Mouse (Mus musculus): Measurements from ENCODE around the gene C130050O18Rik. TPM values are rescaled to one million over a fixed set of nuclear protein-coding genes. Genes with fewer than 3 reads are reported as not detected.

The C130050O18Rik gene
- total and polyA plus RNA-seq, 3 experiments = 0.12 to 0.21 TPM; not detected in 1

DNA sequence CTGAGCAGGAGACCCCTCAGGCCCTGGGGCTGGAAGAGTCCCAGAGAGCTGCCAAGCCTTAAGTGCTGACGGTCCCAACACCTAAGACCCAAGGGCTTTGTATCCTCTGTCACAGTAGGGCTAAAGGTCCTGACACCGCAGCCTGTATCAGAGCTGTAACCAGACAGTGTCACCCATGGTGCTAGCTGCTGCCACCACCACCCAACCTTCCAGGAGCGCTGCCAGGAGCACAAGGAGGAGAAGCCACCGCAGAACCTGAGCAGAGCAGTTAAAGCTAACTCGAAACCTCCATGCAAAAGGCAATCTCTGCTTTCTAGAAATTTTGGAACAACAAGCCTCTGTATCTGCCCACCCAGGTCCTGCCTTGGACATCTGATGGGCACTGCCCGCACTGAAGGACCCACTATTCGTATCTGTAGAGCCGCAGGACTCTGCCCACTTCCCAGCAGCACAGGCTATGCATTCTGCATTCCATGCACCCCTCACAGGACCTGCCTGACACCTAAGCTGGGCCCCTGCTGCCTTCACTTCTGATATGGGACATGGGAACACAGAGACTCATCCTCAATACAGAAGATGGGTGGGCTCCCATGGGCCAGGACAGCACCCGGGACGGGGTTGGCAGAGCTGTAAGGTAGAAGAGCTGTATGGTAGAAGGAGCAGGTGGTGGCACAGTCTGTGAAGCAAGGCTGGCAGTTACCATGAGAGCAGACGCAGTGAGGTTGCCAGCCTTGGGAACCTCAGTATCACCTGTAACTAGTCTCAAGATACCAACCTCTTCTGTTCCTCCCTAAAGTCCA is 36.0 kb downstream of the C130050O18Rik start:
- no peak for DNase-seq (ENCODE audit: low read depth, low spot score)
- Histone ChIP-seq H3K9ac (ENCODE audit: control insufficient read depth, low read depth, low read length, poor library complexity, severe bottlenecking) (no peak overlapping the region), H3K4me1 (ENCODE audit: control insufficient read depth in 1 of 2, insufficient read depth in 2 of 2, low read length in 2 of 2) (no peaks in the 10 kb centered on the region), H3K36me3 (ENCODE audit: control insufficient read depth in 1 of 2, insufficient read depth in 2 of 2, low read length in 2 of 2) (peaks cover 0 to 4% of the 10 kb centered on the region in 2 experiments; a peak in 1 of 4 replicates), H3K27ac (ENCODE audit: control insufficient read depth, low read depth, low read length) (no peak overlapping the region), H3K4me3 (ENCODE audit: control insufficient read depth in 1 of 2, insufficient read depth in 1 of 2, low read depth in 2 of 2, low read length in 2 of 2) (no peak overlapping the region), H3K9me3 (replicated peaks; ENCODE audit: insufficient read depth, low read length) (no peaks in the 10 kb centered on the region), H3K27me3 (ENCODE audit: control insufficient read depth in 1 of 2, insufficient read depth in 2 of 2, low read length in 2 of 2) (no peaks in the 10 kb centered on the region), H3K79me2 (ENCODE audit: control insufficient read depth, insufficient read depth, low read length, poor library complexity) (peaks cover 1% of the 10 kb centered on the region)
- TF ChIP-seq UBTF (IDR thresholded peaks at IDR 0.05; ENCODE audit: borderline replicate concordance, insufficient read depth, low read depth, low read length) (no peak), MAFK (IDR thresholded peaks at IDR 0.05; ENCODE audit: borderline replicate concordance, low read depth, low read length) (no peak)

DNA sequence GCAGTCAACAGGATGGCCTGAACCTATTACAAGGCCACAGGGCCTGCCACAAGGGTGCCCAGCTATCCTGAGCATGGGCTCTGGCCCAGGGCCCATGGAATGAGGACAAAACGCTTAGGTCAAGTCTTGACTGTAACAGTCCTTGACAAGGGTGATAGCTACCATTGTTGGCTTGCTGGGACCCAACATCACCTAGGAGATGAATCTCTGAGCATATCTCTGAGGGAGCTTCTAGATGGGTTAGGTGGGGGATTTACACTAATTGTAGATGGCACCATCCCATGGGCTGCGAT is 36.6 kb downstream of the C130050O18Rik start:
- Histone ChIP-seq H3K79me2 (ENCODE audit: control insufficient read depth, insufficient read depth, low read length, poor library complexity) (peaks cover 1% of the 10 kb centered on the region), H3K4me3 (ENCODE audit: control insufficient read depth in 1 of 2, insufficient read depth in 1 of 2, low read depth in 2 of 2, low read length in 2 of 2) (no peak overlapping the region), H3K4me1 (ENCODE audit: control insufficient read depth in 1 of 2, insufficient read depth in 2 of 2, low read length in 2 of 2) (no peaks in the 10 kb centered on the region), H3K27me3 (ENCODE audit: control insufficient read depth in 1 of 2, insufficient read depth in 2 of 2, low read length in 2 of 2) (no peaks in the 10 kb centered on the region), H3K9me3 (replicated peaks; ENCODE audit: insufficient read depth, low read length) (no peaks in the 10 kb centered on the region), H3K27ac (ENCODE audit: control insufficient read depth, low read depth, low read length) (no peak overlapping the region), H3K36me3 (ENCODE audit: control insufficient read depth in 1 of 2, insufficient read depth in 2 of 2, low read length in 2 of 2) (peaks cover 0 to 4% of the 10 kb centered on the region in 2 experiments; a peak in 1 of 4 replicates), H3K9ac (ENCODE audit: control insufficient read depth, low read depth, low read length, poor library complexity, severe bottlenecking) (no peak overlapping the region)
- DNase-seq (ENCODE audit: low read depth, low spot score) = no peak
- no peak for TF ChIP-seq RAD21 (IDR thresholded peaks at IDR 0.05; ENCODE audit: low read depth, low read length)
- no peak for TF ChIP-seq TBP (IDR thresholded peaks at IDR 0.05; ENCODE audit: low read depth, low read length)
- TF ChIP-seq MAX (IDR thresholded peaks at IDR 0.05; ENCODE audit: low read length) = no peak
- TF ChIP-seq POLR2AphosphoS5 (IDR thresholded peaks at IDR 0.05; ENCODE audit: borderline replicate concordance, low read depth, low read length) = no peak
- no peak for TF ChIP-seq MYB (IDR thresholded peaks at IDR 0.05; ENCODE audit: low read depth, low read length)
- TF ChIP-seq USF2 (IDR thresholded peaks at IDR 0.05; ENCODE audit: borderline replicate concordance in 1 of 2, insufficient read depth in 1 of 2, low read depth in 1 of 2, low read length in 2 of 2) = no peak
- TF ChIP-seq NRF1 (IDR thresholded peaks at IDR 0.05; ENCODE audit: insufficient read depth, low read depth, low read length, poor library complexity, severe bottlenecking) = no peak
- no peak for TF ChIP-seq USF1 (IDR thresholded peaks at IDR 0.05; ENCODE audit: low read depth, low read length)
- no peak for TF ChIP-seq GABPA (IDR thresholded peaks at IDR 0.05; ENCODE audit: low read depth, low read length)
- TF ChIP-seq ZMIZ1 (IDR thresholded peaks at IDR 0.05; ENCODE audit: low read depth, low read length) = no peak
- no peak for TF ChIP-seq MAZ (IDR thresholded peaks at IDR 0.05; ENCODE audit: low read depth, low read length)
- no peak for TF ChIP-seq CHD2 (IDR thresholded peaks at IDR 0.05; ENCODE audit: low read length)
- no peak for TF ChIP-seq TAL1 (IDR thresholded peaks at IDR 0.05; ENCODE audit: low read length)
- TF ChIP-seq ZC3H11A (IDR thresholded peaks at IDR 0.05; ENCODE audit: low read depth, low read length) = no peak
- no peak for TF ChIP-seq SIN3A (IDR thresholded peaks at IDR 0.05; ENCODE audit: low read length)
- TF ChIP-seq JUND (IDR thresholded peaks at IDR 0.05; ENCODE audit: low read depth, low read length) = no peak
